In genomic region chr13:74329321-74329720, GRCm38 (mm10) we compare ENCODE assay signal across 23 mouse cellular contexts. TPM values are rescaled to one million over a fixed set of nuclear protein-coding genes. Genes with fewer than 3 reads are reported as not detected.
DNase-seq lines count a peak whose midpoint lies in the region; ATAC-seq lines count a peak whose summit lies in the region.
"Had no signal": no experiment of that assay in that cellular context is flagged by ENCODE, and none has a peak within 500 bp of the region (broad histone marks: within the 10 kb centered on the region; RNA-seq: fewer than 3 reads in every experiment).

No protein-coding gene starts in this region.

- no peak for ATAC-seq in embryonic facial prominence, embryonic 11.5 days (replicated peaks; ENCODE audit: insufficient number of reproducible peaks, low FRiP score, low TSS enrichment, low read depth)
- ATAC-seq in embryonic facial prominence, embryonic 14.5 days (ENCODE audit: low read depth), result no peak
- no peak for ATAC-seq in heart, embryonic 12.5 days (ENCODE audit: insufficient number of reproducible peaks, low FRiP score)
- no peak for ATAC-seq in heart, embryonic 11.5 days (replicated peaks; ENCODE audit: insufficient number of reproducible peaks, low FRiP score, low TSS enrichment)
- ATAC-seq: CD4-positive, CD25-positive, alpha-beta regulatory T cell, adult 4 months; forebrain, embryonic 14.5 days; forebrain, embryonic 16.5 days had no signal

- no peak overlapping the region for H3K9ac ChIP-seq in embryonic facial prominence, embryonic 11.5 days (replicated peaks; ENCODE audit: low read length)
- H3K9ac ChIP-seq in embryonic facial prominence, embryonic 14.5 days (ENCODE audit: low read depth, low read length), result no peak overlapping the region
- H3K9ac ChIP-seq in heart, embryonic 12.5 days, result no peak overlapping the region
- no peak overlapping the region for H3K9ac ChIP-seq in heart, embryonic 11.5 days (ENCODE audit: low read depth, low read length)
- H3K9ac ChIP-seq: forebrain, embryonic 12.5 days had no signal

- H3K4me3 ChIP-seq in embryonic facial prominence, embryonic 11.5 days (ENCODE audit: low read depth, low read length), result no peak overlapping the region
- no peak overlapping the region for H3K4me3 ChIP-seq in embryonic facial prominence, embryonic 10.5 days
- no peak overlapping the region for H3K4me3 ChIP-seq in embryonic facial prominence, embryonic 14.5 days (ENCODE audit: low read depth, low read length)
- H3K4me3 ChIP-seq in heart, embryonic 12.5 days, result no peak overlapping the region
- no peak overlapping the region for H3K4me3 ChIP-seq in heart, embryonic 11.5 days (ENCODE audit: low read depth, low read length)
- H3K4me3 ChIP-seq: forebrain, embryonic 12.5 days had no signal

- peaks cover 2% of the 10 kb centered on the region for H3K36me3 ChIP-seq in embryonic facial prominence, embryonic 11.5 days (replicated peaks; ENCODE audit: control insufficient read depth, insufficient read depth, low read depth, low read length)
- peaks cover 88% of the 10 kb centered on the region for H3K36me3 ChIP-seq in embryonic facial prominence, embryonic 10.5 days (replicated peaks)
- peaks cover 73% of the 10 kb centered on the region for H3K36me3 ChIP-seq in embryonic facial prominence, embryonic 14.5 days (ENCODE audit: control insufficient read depth, insufficient read depth, low read length)
- peaks cover 77% of the 10 kb centered on the region for H3K36me3 ChIP-seq in heart, embryonic 12.5 days
- peaks cover 36% of the 10 kb centered on the region for H3K36me3 ChIP-seq in heart, embryonic 11.5 days (ENCODE audit: control insufficient read depth, insufficient read depth, low read length)

- H3K4me1 ChIP-seq in embryonic facial prominence, embryonic 11.5 days (ENCODE audit: control insufficient read depth, insufficient read depth, low read length), result no peaks in the 10 kb centered on the region
- H3K4me1 ChIP-seq in embryonic facial prominence, embryonic 10.5 days, result no peaks in the 10 kb centered on the region
- H3K4me1 ChIP-seq in embryonic facial prominence, embryonic 14.5 days (ENCODE audit: control insufficient read depth, insufficient read depth, low read length), result no peaks in the 10 kb centered on the region
- no peaks in the 10 kb centered on the region for H3K4me1 ChIP-seq in heart, embryonic 12.5 days (replicated peaks)
- H3K4me1 ChIP-seq in heart, embryonic 11.5 days (ENCODE audit: control insufficient read depth, insufficient read depth, low read length), result no peaks in the 10 kb centered on the region
- H3K4me1 ChIP-seq: forebrain, embryonic 12.5 days had no signal

- H3K27ac ChIP-seq in embryonic facial prominence, embryonic 11.5 days (replicated peaks; ENCODE audit: low read depth, low read length), result no peak overlapping the region
- H3K27ac ChIP-seq in embryonic facial prominence, embryonic 10.5 days (replicated peaks), result no peak overlapping the region
- peak overlapping the region; percentile 66 for H3K27ac ChIP-seq in embryonic facial prominence, embryonic 14.5 days (replicated peaks; ENCODE audit: low read depth, low read length)
- H3K27ac ChIP-seq in heart, embryonic 12.5 days (ENCODE audit: poor library complexity, severe bottlenecking), result no peak overlapping the region
- no peak overlapping the region for H3K27ac ChIP-seq in heart, embryonic 11.5 days (ENCODE audit: low read depth, low read length)
- H3K27ac ChIP-seq: forebrain, embryonic 12.5 days had no signal

- no peaks in the 10 kb centered on the region for H3K9me3 ChIP-seq in embryonic facial prominence, embryonic 11.5 days (replicated peaks; ENCODE audit: control insufficient read depth, low read length)
- no peaks in the 10 kb centered on the region for H3K9me3 ChIP-seq in embryonic facial prominence, embryonic 10.5 days
- H3K9me3 ChIP-seq in embryonic facial prominence, embryonic 14.5 days (ENCODE audit: control insufficient read depth, low read length), result no peaks in the 10 kb centered on the region
- no peaks in the 10 kb centered on the region for H3K9me3 ChIP-seq in heart, embryonic 12.5 days (replicated peaks)
- no peaks in the 10 kb centered on the region for H3K9me3 ChIP-seq in heart, embryonic 11.5 days (replicated peaks; ENCODE audit: control insufficient read depth, low read length)
- H3K9me3 ChIP-seq: forebrain, embryonic 12.5 days; G1E had no signal

- no peak overlapping the region for H3K4me2 ChIP-seq in embryonic facial prominence, embryonic 11.5 days (ENCODE audit: low read depth, low read length)
- no peak overlapping the region for H3K4me2 ChIP-seq in embryonic facial prominence, embryonic 14.5 days (ENCODE audit: low read depth, low read length)
- H3K4me2 ChIP-seq in heart, embryonic 12.5 days, result no peak overlapping the region
- no peak overlapping the region for H3K4me2 ChIP-seq in heart, embryonic 11.5 days
- H3K4me2 ChIP-seq: forebrain, embryonic 12.5 days had no signal

- peak; percentile 61 for DNase-seq in embryonic facial prominence, embryonic 11.5 days (ENCODE audit: low spot score)
- DNase-seq in embryonic facial prominence, embryonic 10.5 days (ENCODE audit: low spot score), result no peak
- peak; percentile 45 for DNase-seq in NIH3T3 (ENCODE audit: low read depth)
- peak; percentile 74 for DNase-seq in embryonic facial prominence, embryonic 14.5 days (ENCODE audit: low spot score)
- DNase-seq: adrenal gland, adult 2 months; adrenal gland, postnatal 10 days; adrenal gland, postnatal 25 days; B cell, adult 2 months; cerebellum, adult 11 months; cerebellum, adult 18-20 months; cerebellum, adult 8-10 months; cerebellum, adult 9-11 months; cerebellum, postnatal 14 days; cerebellum, postnatal 36 days; embryo, embryonic 11 days had no signal

- H3K27me3 ChIP-seq in embryonic facial prominence, embryonic 11.5 days (ENCODE audit: control insufficient read depth, insufficient read depth, low read length), result no peaks in the 10 kb centered on the region
- H3K27me3 ChIP-seq in embryonic facial prominence, embryonic 10.5 days (replicated peaks; ENCODE audit: low read depth, poor library complexity, severe bottlenecking), result no peaks in the 10 kb centered on the region
- H3K27me3 ChIP-seq in embryonic facial prominence, embryonic 14.5 days (replicated peaks; ENCODE audit: control insufficient read depth, insufficient read depth, low read length), result no peaks in the 10 kb centered on the region
- no peaks in the 10 kb centered on the region for H3K27me3 ChIP-seq in heart, embryonic 12.5 days (replicated peaks)
- no peaks in the 10 kb centered on the region for H3K27me3 ChIP-seq in heart, embryonic 11.5 days (ENCODE audit: control insufficient read depth, insufficient read depth, low read length)
- H3K27me3 ChIP-seq: CH12.LX; forebrain, embryonic 12.5 days had no signal

RNA-seq across cellular contexts. Expression of gene Pdcd6, which starts 11.9 kb away (rescaled TPM):
- 139 and 142 TPM in 2 replicates for polyA plus RNA-seq in embryonic facial prominence, embryonic 11.5 days (2014; fragmentation: Nextera tagmentation; extraction: Ambion mirVana)
- 128 and 135 TPM in 2 replicates for polyA plus RNA-seq in embryonic facial prominence, embryonic 10.5 days (2016; fragmentation: Nextera tagmentation; extraction: Ambion mirVana)
- polyA plus RNA-seq in embryonic facial prominence, embryonic 14.5 days (2014; fragmentation: Nextera tagmentation; extraction: Ambion mirVana), result 150 TPM in 2 replicates
- polyA plus RNA-seq in heart, embryonic 12.5 days (2016; fragmentation: Nextera tagmentation; extraction: Ambion mirVana), result 87.5 and 89.2 TPM in 2 replicates
- polyA plus RNA-seq in heart, embryonic 11.5 days (2014; fragmentation: Nextera tagmentation; extraction: Ambion mirVana), result 102 and 103 TPM in 2 replicates

RNA-seq across cellular contexts. Expression of gene Sdha, which starts 20.8 kb away (rescaled TPM):
- polyA plus RNA-seq in embryonic facial prominence, embryonic 11.5 days (2014; fragmentation: Nextera tagmentation; extraction: Ambion mirVana), result 228 and 235 TPM in 2 replicates
- 252 and 254 TPM in 2 replicates for polyA plus RNA-seq in embryonic facial prominence, embryonic 10.5 days (2016; fragmentation: Nextera tagmentation; extraction: Ambion mirVana)
- 207 TPM in 2 replicates for polyA plus RNA-seq in embryonic facial prominence, embryonic 14.5 days (2014; fragmentation: Nextera tagmentation; extraction: Ambion mirVana)
- polyA plus RNA-seq in heart, embryonic 12.5 days (2016; fragmentation: Nextera tagmentation; extraction: Ambion mirVana), result 450 and 465 TPM in 2 replicates
- 346 and 441 TPM in 2 replicates for polyA plus RNA-seq in heart, embryonic 11.5 days (2014; fragmentation: Nextera tagmentation; extraction: Ambion mirVana)

RNA-seq across cellular contexts. Expression of gene Ccdc127, which starts 20.8 kb away (rescaled TPM):
- polyA plus RNA-seq in embryonic facial prominence, embryonic 11.5 days (2014; fragmentation: Nextera tagmentation; extraction: Ambion mirVana), result 69.0 and 73.7 TPM in 2 replicates
- 55.8 and 59.1 TPM in 2 replicates for polyA plus RNA-seq in embryonic facial prominence, embryonic 10.5 days (2016; fragmentation: Nextera tagmentation; extraction: Ambion mirVana)
- polyA plus RNA-seq in embryonic facial prominence, embryonic 14.5 days (2014; fragmentation: Nextera tagmentation; extraction: Ambion mirVana), result 51.0 and 51.7 TPM in 2 replicates
- 48.7 and 54.9 TPM in 2 replicates for polyA plus RNA-seq in heart, embryonic 12.5 days (2016; fragmentation: Nextera tagmentation; extraction: Ambion mirVana)
- 51.8 and 55.5 TPM in 2 replicates for polyA plus RNA-seq in heart, embryonic 11.5 days (2014; fragmentation: Nextera tagmentation; extraction: Ambion mirVana)

RNA-seq across cellular contexts. Expression of gene Lrrc14b, which starts 34.5 kb away (rescaled TPM):
- not detected in 2 replicates for polyA plus RNA-seq in embryonic facial prominence, embryonic 11.5 days (2014; fragmentation: Nextera tagmentation; extraction: Ambion mirVana)
- not detected in 2 replicates for polyA plus RNA-seq in embryonic facial prominence, embryonic 10.5 days (2016; fragmentation: Nextera tagmentation; extraction: Ambion mirVana)
- polyA plus RNA-seq in embryonic facial prominence, embryonic 14.5 days (2014; fragmentation: Nextera tagmentation; extraction: Ambion mirVana), result 0.10 TPM in 1 of 2 replicates, not detected in the other
- 0.87 and 1.5 TPM in 2 replicates for polyA plus RNA-seq in heart, embryonic 12.5 days (2016; fragmentation: Nextera tagmentation; extraction: Ambion mirVana)
- 0.60 and 1.3 TPM in 2 replicates for polyA plus RNA-seq in heart, embryonic 11.5 days (2014; fragmentation: Nextera tagmentation; extraction: Ambion mirVana)
- polyA plus RNA-seq: CD4-positive, CD25-positive, alpha-beta regulatory T cell, adult 4 months; forebrain, embryonic 12.5 days; forebrain, embryonic 14.5 days; forebrain, embryonic 16.5 days; G1E had no signal

RNA-seq across cellular contexts. Expression of gene Ahrr, which starts 37.2 kb away (rescaled TPM):
- polyA plus RNA-seq in embryonic facial prominence, embryonic 11.5 days (2014; fragmentation: Nextera tagmentation; extraction: Ambion mirVana), result 0.95 and 1.5 TPM in 2 replicates
- polyA plus RNA-seq in embryonic facial prominence, embryonic 10.5 days (2016; fragmentation: Nextera tagmentation; extraction: Ambion mirVana), result 1.1 and 1.5 TPM in 2 replicates
- 1.3 and 1.9 TPM in 2 replicates for polyA plus RNA-seq in embryonic facial prominence, embryonic 14.5 days (2014; fragmentation: Nextera tagmentation; extraction: Ambion mirVana)
- 0.73 and 0.82 TPM in 2 replicates for polyA plus RNA-seq in heart, embryonic 12.5 days (2016; fragmentation: Nextera tagmentation; extraction: Ambion mirVana)
- polyA plus RNA-seq in heart, embryonic 11.5 days (2014; fragmentation: Nextera tagmentation; extraction: Ambion mirVana), result 0.70 and 0.76 TPM in 2 replicates
- polyA plus RNA-seq: G1E had no signal
